Comparison of ENCODE assay signal across 8 mouse cellular contexts in genomic region chr1:87846801-87847474, GRCm38 (mm10). TPM values are rescaled to one million over a fixed set of nuclear protein-coding genes. Genes with fewer than 3 reads are reported as not detected.
DNase-seq lines count a peak whose midpoint lies in the region; ATAC-seq and TF ChIP-seq lines count a peak whose summit lies in the region.

No protein-coding gene starts in this region.

- intact Hi-C loops in heart, postnatal 36 days (cut with DNase I), result loop anchor here (5.0 kb wide), 1 partner anchor 60 kb away; no protein-coding TSS in a partner anchor
- intact Hi-C loops in left cerebral cortex, postnatal 4 days (cut with DNase I), result no loop called here

- no peak for TF ChIP-seq POLR2A in brain, embryonic 14.5 days (IDR thresholded peaks at IDR 0.05; ENCODE audit: borderline replicate concordance, extremely low read depth, insufficient read depth, insufficient read length, poor library complexity, severe bottlenecking)

- no peak overlapping the region for H3K4me3 ChIP-seq in layer of hippocampus, adult 2 months
- no peak overlapping the region for H3K4me3 ChIP-seq in forebrain, embryonic 12.5 days (replicated peaks)

- no peaks in the 10 kb centered on the region; the same call in 1 of the 2 replicates for H3K27me3 ChIP-seq in forebrain, embryonic 12.5 days

- H3K9me3 ChIP-seq in forebrain, embryonic 12.5 days, result no peaks in the 10 kb centered on the region

- no peak overlapping the region for H3K9ac ChIP-seq in forebrain, embryonic 12.5 days

- WGBS in forebrain, embryonic 12.5 days, result 67% methylated on average over 2 of the region's 2 CpGs

- DNase-seq in layer of hippocampus, adult 2 months (ENCODE audit: low spot score in 2 of 2), result no peak
- no peak for DNase-seq in layer of hippocampus, postnatal 14 days (ENCODE audit: low spot score in 2 of 2)
- DNase-seq in brain, embryonic 14.5 days (ENCODE audit: low read depth), result peak; percentile 36
- DNase-seq in heart, postnatal 36 days, result peak; percentile 36 to 57
- peak; percentile 17 for DNase-seq in liver
- DNase-seq in skeletal muscle tissue, adult 2 months (ENCODE audit: low read depth, low spot score), result peak; percentile 84
- DNase-seq in left cerebral cortex, postnatal 4 days, result no peak

- TF ChIP-seq CTCF in layer of hippocampus, adult 2 months (conservative IDR thresholded peaks at IDR 0.05), result no peak
- TF ChIP-seq CTCF in brain, embryonic 14.5 days (IDR thresholded peaks at IDR 0.05; ENCODE audit: borderline replicate concordance, extremely low read depth, insufficient read depth, insufficient read length), result no peak

- H3K36me3 ChIP-seq in forebrain, embryonic 12.5 days (replicated peaks), result no peaks in the 10 kb centered on the region

- no peak for ATAC-seq in forebrain, embryonic 12.5 days (ENCODE audit: low FRiP score)

- peak overlapping the region; percentile 87 for H3K27ac ChIP-seq in layer of hippocampus, adult 2 months
- H3K27ac ChIP-seq in forebrain, embryonic 12.5 days, result no peak overlapping the region

- H3K4me1 ChIP-seq in forebrain, embryonic 12.5 days, result no peaks in the 10 kb centered on the region

- no peak overlapping the region for H3K4me2 ChIP-seq in forebrain, embryonic 12.5 days

RNA-seq across cellular contexts. Expression of gene Dgkd, which starts 6.1 kb away (rescaled TPM):
- total RNA-seq in layer of hippocampus, adult 2 months (2021), result 100 to 1,000 TPM; 103 to 117 TPM
- total RNA-seq in layer of hippocampus, postnatal 14 days (2021), result 100 to 1,000 TPM; 124 to 137 TPM
- polyA plus RNA-seq in brain, embryonic 14.5 days (2012; rRNA removed), result 52.9 and 54.6 TPM in 2 replicates
- 10 to 100 TPM; 51.1 to 56.3 TPM for total RNA-seq in heart, postnatal 36 days (2021)
- 100 to 1,000 TPM; 132 to 138 TPM for total RNA-seq in left cerebral cortex, postnatal 4 days (2021)
- polyA plus RNA-seq in forebrain, embryonic 12.5 days (2016; fragmentation: Nextera tagmentation; extraction: Ambion mirVana), result 43.2 and 45.8 TPM in 2 replicates

RNA-seq across cellular contexts. Expression of gene Sag, which starts 43.5 kb away (rescaled TPM):
- 1 to 10 TPM; 2.0 to 2.6 TPM for total RNA-seq in layer of hippocampus, adult 2 months (2021)
- 1 to 10 TPM; 1.9 to 2.6 TPM for total RNA-seq in layer of hippocampus, postnatal 14 days (2021)
- polyA plus RNA-seq in brain, embryonic 14.5 days (2012; rRNA removed), result 0.83 and 0.90 TPM in 2 replicates
- total RNA-seq in heart, postnatal 36 days (2021), result under 1 TPM; 0.19 to 0.44 TPM
- total RNA-seq in left cerebral cortex, postnatal 4 days (2021), result 1 to 10 TPM; 1.1 to 2.0 TPM
- 2.7 TPM in 2 replicates for polyA plus RNA-seq in forebrain, embryonic 12.5 days (2016; fragmentation: Nextera tagmentation; extraction: Ambion mirVana)

Comparison
In these comparisons a context has a peak if more than half of its experiments do, and no peak if none do; other contexts are left out.
1. DNase-seq: peak in brain, embryonic 14.5 days (single experiment), heart, postnatal 36 days (2 of 2), liver (single experiment) and skeletal muscle tissue, adult 2 months (single experiment); none in layer of hippocampus, adult 2 months (0 of 2), layer of hippocampus, postnatal 14 days (0 of 2) and left cerebral cortex, postnatal 4 days (single experiment).